In the genomic region with DNA sequence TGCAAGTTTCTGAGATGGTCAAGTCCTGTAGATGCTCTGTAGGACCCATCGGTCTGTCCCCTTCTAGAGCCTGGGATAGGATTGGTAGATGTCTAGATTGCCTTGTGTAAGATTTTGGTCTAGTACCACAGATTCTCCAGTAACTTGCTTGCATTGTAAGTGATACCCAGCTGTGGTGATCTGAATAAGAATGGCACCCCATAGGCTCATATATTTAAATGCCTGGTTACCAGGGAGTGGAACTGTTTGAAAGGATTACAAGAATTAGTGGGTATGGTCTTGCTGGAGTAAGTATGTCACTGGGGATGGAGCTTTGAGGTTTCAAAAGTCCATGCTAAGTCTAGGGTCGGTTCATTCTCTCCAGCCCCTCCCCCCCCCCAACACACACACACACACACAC, we compare ENCODE assay signal across 25 mouse cellular contexts. TPM values are rescaled to one million over a fixed set of nuclear protein-coding genes. Genes with fewer than 3 reads are reported as not detected.
"Had no signal": no experiment of that assay in that cellular context is flagged by ENCODE, and none has a peak within 500 bp of the region (broad histone marks: within the 10 kb centered on the region; RNA-seq: fewer than 3 reads in every experiment).

No protein-coding gene starts in this region.

- H3K27ac ChIP-seq: lung, embryonic 15.5 days; macrophage; midbrain, embryonic 13.5 days; midbrain, embryonic 15.5 days; neural tube, embryonic 13.5 days; neural tube, embryonic 15.5 days; stomach, embryonic 15.5 days; stomach, postnatal 0 days had no signal

- H3K4me2 ChIP-seq: lung, embryonic 15.5 days; midbrain, embryonic 11.5 days; midbrain, embryonic 13.5 days; midbrain, embryonic 15.5 days; neural tube, embryonic 13.5 days; neural tube, embryonic 15.5 days; stomach, embryonic 15.5 days had no signal

- H3K9me3 ChIP-seq: lung, embryonic 15.5 days; megakaryocyte, embryonic 14.5 days; midbrain, embryonic 13.5 days; midbrain, embryonic 15.5 days; neural tube, embryonic 15.5 days; stomach, embryonic 15.5 days had no signal

- H3K27me3 ChIP-seq: lung, embryonic 15.5 days; megakaryocyte, embryonic 14.5 days; midbrain, embryonic 13.5 days; midbrain, embryonic 15.5 days; neural tube, embryonic 13.5 days; neural tube, embryonic 15.5 days; stomach, embryonic 15.5 days had no signal

- ATAC-seq: liver, postnatal 0 days; lung, postnatal 0 days; midbrain, embryonic 13.5 days; midbrain, embryonic 15.5 days had no signal

- DNase-seq: liver, postnatal 0 days; lung, adult 2 months; lung, postnatal 14 days; lung, postnatal 36 days; retina, postnatal 1 day; right cerebral cortex, adult 18-20 months; right cerebral cortex, postnatal 25 days; right cerebral cortex, postnatal 4 days; spleen, adult 18-20 months; thymus, adult 2 months; thymus, postnatal 25 days; thymus, postnatal 4 days had no signal

- H3K4me1 ChIP-seq: lung, embryonic 15.5 days; midbrain, embryonic 15.5 days; stomach, embryonic 15.5 days had no signal

- H3K4me3 ChIP-seq: lung, embryonic 15.5 days; megakaryocyte, embryonic 14.5 days; midbrain, embryonic 13.5 days; midbrain, embryonic 15.5 days; neural tube, embryonic 13.5 days; neural tube, embryonic 15.5 days; stomach, embryonic 15.5 days had no signal

- H3K9ac ChIP-seq: liver, postnatal 0 days; lung, embryonic 15.5 days; midbrain, embryonic 13.5 days; midbrain, embryonic 15.5 days; neural tube, embryonic 13.5 days; neural tube, embryonic 15.5 days; stomach, embryonic 15.5 days had no signal

- H3K36me3 ChIP-seq: stomach, embryonic 15.5 days had no signal

RNA-seq across cellular contexts. Expression of gene Agr2, which starts 28.0 kb away (rescaled TPM):
- polyA plus RNA-seq: liver, postnatal 0 days; macrophage; midbrain, embryonic 11.5 days; neural tube, embryonic 11.5 days; neural tube, embryonic 13.5 days; neural tube, embryonic 15.5 days; testis, adult 2 months had no signal
